Mouse (Mus musculus): ENCODE data around the gene Etfbkmt.
"Not testable (repeated sequence)": the region's sequence is repeated elsewhere in the genome, so short reads cannot be mapped to it uniquely, and the experiment has no call there.

The Etfbkmt gene

DNA sequence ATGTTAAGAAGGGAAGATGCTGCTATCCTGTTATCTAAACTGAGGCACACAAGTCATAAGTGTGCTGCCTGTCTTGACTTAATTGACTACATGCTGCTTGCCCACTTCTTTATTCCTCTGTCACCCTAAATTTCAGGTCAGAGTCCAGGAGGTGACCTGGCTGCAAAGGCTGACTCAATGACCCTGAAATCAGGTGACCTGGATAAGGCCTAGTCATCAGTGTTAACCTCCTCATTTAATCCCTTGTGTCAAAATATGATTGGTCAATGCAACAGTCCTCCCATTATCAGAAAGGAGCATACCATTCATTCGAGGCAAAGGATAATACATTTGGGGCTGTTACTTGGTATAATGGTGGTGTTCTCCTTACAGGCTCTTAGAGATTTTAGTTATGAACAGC is at the start of gene Etfbkmt:
Gene Etfbkmt, plus strand, starts transcription at position 379 of the 400 bp plus-strand sequence.
- DNase-seq (ENCODE audit: low read depth, low spot score) = no peak

- DNase-seq (ENCODE audit: low read depth, low spot score) = no peak
Measured at GRCm38 (mm10) chr6:149092406-149092805, 47.2 kb upstream of the Etfbkmt start.

DNA sequence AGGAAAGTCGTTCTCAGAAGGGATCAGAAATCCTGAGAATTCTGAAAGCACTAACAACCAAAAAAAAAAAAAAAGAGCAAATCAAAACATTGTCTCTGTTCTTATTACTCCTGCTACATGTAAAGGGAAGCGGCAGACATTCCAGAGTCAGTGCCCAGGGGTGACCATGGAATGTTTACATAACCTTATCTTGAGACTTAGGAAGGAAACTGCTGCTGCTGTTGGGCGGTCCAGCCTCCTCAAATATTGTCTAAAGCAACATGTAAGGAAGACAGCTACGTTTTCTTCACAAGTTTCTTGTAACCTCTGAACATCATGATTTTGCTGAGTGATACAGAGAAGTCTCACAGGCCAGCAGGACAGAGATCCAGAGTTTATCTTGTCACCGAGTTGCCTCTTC is 46.2 kb upstream of the Etfbkmt start:
- DNase-seq (ENCODE audit: low read depth, low spot score) = no peak

GRCm38 (mm10) chr6:149094555-149094954 is 45.1 kb upstream of the Etfbkmt start:
- no peak for DNase-seq (ENCODE audit: low read depth, low spot score)

- no peak for DNase-seq (ENCODE audit: low read depth, low spot score)
Measured at GRCm38 (mm10) chr6:149095389-149095788, 44.3 kb upstream of the Etfbkmt start.

- no peak for DNase-seq (ENCODE audit: low read depth, low spot score)
Measured at GRCm38 (mm10) chr6:149096233-149096632, 43.4 kb upstream of the Etfbkmt start.

DNA sequence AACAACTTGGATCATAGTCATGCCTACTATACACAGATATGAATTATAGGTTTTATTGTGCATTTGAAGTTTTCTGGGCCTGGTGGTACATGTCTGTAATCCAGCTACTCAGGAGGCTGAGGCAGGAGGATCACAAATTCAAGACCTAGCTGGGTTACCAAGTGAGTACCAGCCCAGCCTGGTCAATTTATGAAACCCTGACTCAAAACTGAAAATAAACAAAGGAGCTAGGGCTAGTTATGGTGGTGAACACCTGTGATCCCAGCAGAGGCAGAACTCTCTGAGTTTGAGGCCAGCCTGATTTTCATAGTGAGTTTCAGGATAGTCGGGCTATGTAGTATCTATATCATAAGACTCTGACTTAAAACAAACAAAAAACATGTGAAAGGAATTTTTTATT is 42.4 kb upstream of the Etfbkmt start:
- no peak for DNase-seq (ENCODE audit: low read depth, low spot score)

GRCm38 (mm10) chr6:149098993-149099392 is 40.7 kb upstream of the Etfbkmt start:
- no peak for DNase-seq (ENCODE audit: low read depth, low spot score)

- DNase-seq (ENCODE audit: low read depth, low spot score) = peak; percentile 8
Measured at GRCm38 (mm10) chr6:149100174-149101075, 39.2 kb upstream of the Etfbkmt start.

DNA sequence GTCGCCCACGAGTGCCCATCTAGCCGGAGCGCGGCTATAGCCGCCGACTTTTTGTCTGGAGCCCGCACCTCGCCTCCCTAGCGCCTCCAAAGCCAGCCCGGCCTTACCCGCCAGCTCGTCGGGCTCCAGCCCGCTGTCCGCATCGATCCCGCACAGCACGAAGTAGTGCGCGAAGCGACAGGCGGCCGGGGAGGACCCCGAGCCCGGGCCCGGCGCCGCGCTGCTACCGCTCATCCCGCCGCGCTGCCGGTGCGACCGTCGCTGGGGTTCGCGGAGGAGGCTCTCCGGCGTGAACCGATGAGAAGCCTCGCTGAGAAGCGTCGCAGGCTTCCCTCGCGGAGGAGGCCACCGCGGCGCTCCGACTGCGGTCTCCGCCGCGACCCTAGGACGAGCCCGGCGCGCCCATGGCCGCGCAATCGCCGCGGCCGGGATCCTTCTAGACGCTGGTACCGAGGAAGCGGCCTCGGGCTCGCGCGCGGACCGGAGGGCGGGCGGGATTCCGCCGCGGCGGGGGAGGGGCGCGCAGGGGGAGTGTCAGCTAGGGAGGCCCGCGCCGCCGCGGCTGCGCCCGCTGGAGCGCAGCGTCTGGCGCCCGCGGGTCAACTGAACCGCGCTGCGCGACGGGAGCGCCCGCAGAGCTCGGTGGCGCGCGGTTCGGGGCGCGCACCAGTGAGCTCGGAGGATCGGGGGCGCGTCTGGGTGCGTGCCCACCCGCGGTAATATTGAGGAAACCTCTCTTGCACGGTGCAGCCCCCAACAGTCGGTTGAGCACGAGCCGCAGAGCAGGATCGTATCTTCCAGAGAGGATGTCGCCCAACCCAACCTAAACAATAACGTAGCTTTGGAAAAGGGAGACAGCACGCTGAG is 38.3 kb upstream of the Etfbkmt start, which contains the start of gene Dennd5b:
Gene Dennd5b, minus strand, starts transcription at position 605 of the 867 bp plus-strand sequence.
- DNase-seq (ENCODE audit: low read depth, low spot score) = peak; percentile 49

DNA sequence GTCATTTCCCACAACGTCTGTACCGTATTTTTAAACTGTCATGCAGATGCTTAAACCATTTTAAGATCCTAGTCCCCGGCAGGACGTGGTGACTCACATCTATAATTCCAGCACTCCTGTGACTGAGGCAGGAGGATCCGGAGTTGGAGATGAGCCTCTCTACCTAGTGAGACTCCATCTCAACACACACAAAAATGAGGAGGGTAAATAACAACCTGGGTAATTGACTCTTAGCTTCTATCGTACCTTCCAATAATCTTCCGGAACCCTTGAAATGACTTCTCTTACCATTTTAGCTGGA is 37.8 kb upstream of the Etfbkmt start:
- no peak for DNase-seq (ENCODE audit: low read depth, low spot score)

DNA sequence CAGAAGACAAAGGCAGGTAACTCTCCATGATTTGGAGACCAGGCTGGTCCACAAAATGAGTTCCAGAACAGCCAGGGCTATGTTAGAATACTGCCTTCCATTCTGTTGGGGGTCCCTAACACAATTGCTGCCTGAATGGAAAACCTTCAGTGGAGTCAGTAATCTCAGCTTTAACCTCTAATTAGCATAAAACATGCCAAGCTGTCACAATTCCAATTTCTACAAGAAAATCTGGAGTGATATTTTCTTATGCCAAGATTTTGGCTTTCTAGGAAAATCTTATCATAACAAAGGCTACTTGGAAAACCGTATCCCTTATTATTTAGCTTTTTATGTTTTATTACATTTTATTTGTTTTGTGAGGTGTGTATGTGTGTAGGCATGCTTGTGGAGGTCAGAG is 36.2 kb upstream of the Etfbkmt start:
- no peak for DNase-seq (ENCODE audit: low read depth, low spot score)

DNA sequence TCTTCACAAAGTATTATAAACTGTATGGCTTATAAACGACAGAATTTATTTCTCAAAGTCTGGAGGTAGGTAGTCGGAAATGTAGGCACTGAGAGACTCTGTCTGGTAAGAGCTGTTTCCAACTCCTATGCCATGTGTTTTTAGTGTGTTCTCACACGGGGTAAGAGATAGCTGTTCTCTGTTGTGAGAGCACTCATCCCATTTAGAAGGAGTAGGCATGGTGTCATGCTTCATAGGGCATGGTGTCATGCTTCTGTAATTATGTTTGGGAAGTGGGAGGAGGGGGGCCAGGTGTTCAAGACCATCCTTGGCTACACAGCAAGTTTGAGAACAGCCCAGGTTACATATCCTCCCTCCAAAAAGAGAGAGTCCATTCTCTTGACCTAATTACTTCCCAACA is 32.0 kb upstream of the Etfbkmt start:
- no peak for DNase-seq (ENCODE audit: low read depth, low spot score)

- DNase-seq (ENCODE audit: low read depth, low spot score) = no peak
Measured at GRCm38 (mm10) chr6:149108909-149109308, 30.7 kb upstream of the Etfbkmt start.

DNA sequence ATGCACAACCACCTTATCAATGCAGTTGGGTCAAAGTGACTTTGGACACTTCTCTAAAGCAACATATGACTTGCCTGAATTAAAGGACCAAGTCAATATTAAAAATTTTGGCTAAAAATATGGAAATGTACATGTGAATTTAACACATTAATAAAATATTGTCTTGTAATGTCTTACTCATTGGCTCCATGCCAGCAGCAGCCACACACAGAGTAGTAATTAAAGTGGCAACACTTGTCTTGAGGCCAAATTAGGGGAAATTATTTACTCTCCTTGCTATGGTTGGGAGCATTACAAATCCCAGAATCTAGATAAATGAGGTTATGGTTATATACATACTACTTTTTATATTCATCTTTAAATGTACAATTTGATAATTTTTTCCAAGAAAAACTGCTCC is 22.7 kb upstream of the Etfbkmt start:
- DNase-seq (ENCODE audit: low read depth, low spot score) = no peak

- DNase-seq (ENCODE audit: low read depth, low spot score) = no peak
Measured at GRCm38 (mm10) chr6:149118935-149119334, 20.7 kb upstream of the Etfbkmt start.

GRCm38 (mm10) chr6:149119853-149120252 is 19.8 kb upstream of the Etfbkmt start:
- no peak for DNase-seq (ENCODE audit: low read depth, low spot score)

GRCm38 (mm10) chr6:149123042-149123441 is 16.6 kb upstream of the Etfbkmt start:
- no peak for DNase-seq (ENCODE audit: low read depth, low spot score)

DNA sequence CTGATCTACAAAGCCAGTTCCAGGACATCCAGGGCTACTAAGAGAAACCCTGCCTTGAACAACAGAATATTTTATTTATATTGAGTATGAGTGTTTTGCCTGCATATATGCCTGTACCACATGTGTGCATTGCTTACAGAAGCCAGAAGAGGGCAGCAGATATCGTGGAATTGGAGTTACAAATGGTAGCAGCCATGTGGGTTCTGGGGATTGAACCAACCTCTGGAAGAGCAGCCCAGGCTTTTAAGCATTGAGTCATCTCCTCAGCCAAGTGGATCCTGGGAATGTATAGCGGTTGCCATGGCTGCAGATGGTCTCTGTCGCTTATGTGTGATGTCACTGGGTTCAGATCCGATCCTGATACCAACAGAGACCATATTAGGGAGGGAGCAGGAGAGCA is 13.0 kb upstream of the Etfbkmt start:
- DNase-seq (ENCODE audit: low read depth, low spot score) = no peak

DNA sequence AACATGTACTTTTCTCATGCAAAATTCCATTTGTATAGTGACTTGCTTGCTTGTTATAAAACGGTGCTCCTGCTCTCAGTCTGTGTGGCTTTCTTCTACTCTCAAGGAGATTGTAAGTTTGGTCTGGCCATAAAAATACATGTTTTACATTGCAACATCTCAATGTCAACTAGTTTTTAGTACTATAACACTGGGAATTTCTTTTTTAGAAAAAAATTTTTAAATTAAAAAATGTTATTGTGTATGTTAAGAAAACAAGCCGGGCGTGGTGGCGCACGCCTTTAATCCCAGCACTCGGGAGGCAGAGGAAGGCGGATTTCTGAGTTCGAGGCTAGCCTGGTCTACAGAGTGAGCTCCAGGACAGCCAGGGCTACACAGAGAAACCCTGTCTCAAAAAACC is 9.8 kb upstream of the Etfbkmt start, which contains the start of gene Gm10203:
Gene Gm10203, plus strand, starts transcription at position 301 of the 400 bp plus-strand sequence.
- not testable (repeated sequence) for DNase-seq (ENCODE audit: low read depth, low spot score)

DNA sequence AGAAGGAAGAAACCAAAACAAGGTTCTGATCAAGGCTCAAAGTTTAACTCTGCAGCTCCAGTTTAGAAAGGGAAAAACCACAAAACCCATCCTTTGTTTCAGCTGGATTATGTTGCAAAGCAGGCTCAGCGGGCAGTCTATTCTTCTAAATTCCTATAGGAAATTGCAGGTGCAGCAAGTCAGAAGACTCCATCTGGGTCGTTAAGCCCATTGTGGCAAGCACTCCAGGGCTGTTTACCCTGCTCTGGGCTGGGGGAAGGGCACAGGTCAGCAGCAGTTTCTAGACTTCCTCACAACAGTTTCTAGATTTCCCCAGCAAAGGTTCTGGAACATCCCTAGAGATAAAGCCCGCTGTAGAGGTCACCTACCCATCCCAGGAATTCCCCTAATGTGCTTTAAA is 8.5 kb upstream of the Etfbkmt start:
- DNase-seq (ENCODE audit: low read depth, low spot score) = no peak

GRCm38 (mm10) chr6:149132311-149133077 is 7.2 kb upstream of the Etfbkmt start:
- peak; percentile 23 for DNase-seq (ENCODE audit: low read depth, low spot score)
